Mouse (Mus musculus) lung, adult 18-20 months (tissue): Measurements from ENCODE around the gene Olfr972.
"Not testable (repeated sequence)": the region's sequence is repeated elsewhere in the genome, so short reads cannot be mapped to it uniquely, and the experiment has no call there.

Source experiments
- DNase-seq, 2 experiments: peaks; one replicate each; pipeline ENCODE4 v3.0.0; 2022; ENCODE audit warnings: mixed read lengths in 2 of 2

Gene Olfr972

DNA sequence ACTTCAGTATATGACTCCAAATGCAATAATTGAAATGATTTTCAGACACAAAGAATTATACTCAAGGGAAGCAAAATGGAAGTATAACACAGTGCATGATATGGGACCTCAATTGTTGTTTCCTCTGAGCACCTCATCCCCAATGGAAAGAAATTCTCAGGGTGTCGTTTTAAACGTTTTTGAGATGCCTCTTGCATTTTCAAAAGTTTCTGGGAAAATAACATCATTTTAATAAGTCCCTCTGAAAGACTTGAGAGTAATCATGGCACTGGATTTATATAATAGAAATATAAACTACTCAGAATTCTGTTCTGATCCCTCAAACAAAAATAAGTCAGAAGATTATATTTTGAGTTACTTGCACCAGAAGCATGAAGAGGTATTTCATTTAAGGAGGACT lies at the start of gene Olfr972:
Olfr972 (plus strand) TSS at position 301 of the 400 bp plus-strand sequence.
- DNase-seq: no peak

DNA sequence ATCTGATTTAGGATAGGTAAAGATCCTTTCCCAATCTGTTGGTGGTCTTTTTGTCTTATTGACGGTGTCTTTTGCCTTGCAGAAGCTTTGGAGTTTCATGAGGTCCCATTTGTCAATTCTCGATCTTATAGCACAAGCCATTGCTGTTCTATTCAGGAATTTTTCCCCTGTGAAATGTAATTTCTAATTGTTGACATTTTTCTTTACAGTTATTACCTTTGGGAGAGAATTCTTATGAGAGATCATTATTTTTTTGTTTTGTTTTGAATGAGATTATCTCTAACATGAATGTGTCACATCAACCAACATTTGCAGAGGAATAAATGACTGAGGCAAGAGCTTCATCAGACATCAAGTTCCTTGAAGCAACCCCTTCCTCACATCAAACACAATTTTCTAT lies 29.6 kb upstream of the Olfr972 start, which contains the start of gene Olfr971:
Olfr971 (plus strand) TSS at position 301 of the 400 bp plus-strand sequence.
- DNase-seq: not testable (repeated sequence)

- not testable (repeated sequence) for DNase-seq
Observed at GRCm38 (mm10) chr9:39871986-39872385, 5.8 kb downstream of the Olfr972 start.

GRCm38 (mm10) chr9:39877541-39878396 lies 11.5 kb downstream of the Olfr972 start:
- DNase-seq: not testable (repeated sequence)

DNA sequence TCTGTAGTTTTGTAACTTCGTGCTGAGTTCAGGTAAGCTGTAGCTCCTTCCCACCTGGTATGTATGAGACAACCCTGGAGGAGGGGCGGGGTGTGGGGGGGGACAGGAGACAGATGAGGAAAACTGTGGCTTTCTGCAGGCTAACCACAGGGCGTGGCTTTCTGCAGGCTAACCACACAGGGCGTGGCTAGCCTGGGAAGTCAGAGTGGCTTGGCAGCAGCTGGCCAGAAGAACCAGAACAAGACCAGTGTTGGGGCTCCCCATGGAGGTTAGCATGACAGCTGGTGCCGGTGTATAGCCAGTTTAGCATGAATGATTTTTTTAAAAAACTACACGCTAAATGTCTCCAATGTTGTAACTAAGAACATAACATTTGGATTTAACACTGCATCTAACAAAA lies 38.9 kb downstream of the Olfr972 start:
- DNase-seq: peak in 1 of 2 experiments; percentile 0

GRCm38 (mm10) chr9:39907036-39907435 lies 40.8 kb downstream of the Olfr972 start, which contains the start of gene Olfr229:
Olfr229 (plus strand) TSS chr9:39907336.
- no peak for DNase-seq

GRCm38 (mm10) chr9:39909939-39910338 lies 43.7 kb downstream of the Olfr972 start:
- DNase-seq: no peak
